In the genomic region with DNA sequence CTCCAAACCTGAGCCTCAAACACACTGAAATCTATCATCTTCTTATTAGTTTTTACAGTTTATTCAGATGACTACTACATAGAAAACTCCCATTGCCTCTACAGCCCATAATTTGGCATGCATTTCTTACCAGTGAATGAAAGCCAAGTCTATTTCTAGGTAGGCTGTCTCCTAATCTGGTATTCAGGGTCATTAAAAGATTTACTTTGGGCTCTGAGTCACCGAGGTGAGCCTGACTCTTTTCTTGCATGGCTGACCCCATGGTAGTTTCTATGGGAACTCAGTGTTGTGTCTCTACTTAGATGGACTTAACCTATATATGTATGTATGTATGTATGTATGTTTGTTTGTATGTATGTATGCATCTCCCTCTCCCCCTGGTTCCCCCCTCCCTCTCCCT, we compare ENCODE assay signal across 20 mouse cellular contexts.
DNase-seq lines count a peak whose midpoint lies in the region; ATAC-seq and TF ChIP-seq lines count a peak whose summit lies in the region.
"Had no signal": no experiment of that assay in that cellular context is flagged by ENCODE, and none has a peak within 500 bp of the region (broad histone marks: within the 10 kb centered on the region; RNA-seq: fewer than 3 reads in every experiment).

No protein-coding gene starts in this region.

- TF ChIP-seq CTCF in Patski (IDR thresholded peaks at IDR 0.05): no peak

- WGBS in heart, embryonic 10.5 days: 81% methylated on average over 1 of the region's 1 CpGs
- 59% methylated on average over 1 of the region's 1 CpGs for WGBS in heart, embryonic 12.5 days

- no peak overlapping the region for H3K4me2 ChIP-seq in heart, embryonic 12.5 days
- H3K4me2 ChIP-seq: embryonic facial prominence, embryonic 13.5 days; forebrain, embryonic 13.5 days; heart, embryonic 15.5 days; hindbrain, embryonic 13.5 days; kidney, embryonic 15.5 days had no signal

- POLR2A ChIA-PET in Patski (lab: Charles Lee): no interaction called here

- no peak for ATAC-seq in heart, embryonic 12.5 days (ENCODE audit: insufficient number of reproducible peaks, low FRiP score)
- peak; percentile 91 for ATAC-seq in Patski
- ATAC-seq: forebrain, embryonic 13.5 days; forebrain, postnatal 0 days; hindbrain, postnatal 0 days had no signal

- in situ Hi-C loops in Patski (cut with MboI; ENCODE audit: low pct_unique_long_range_greater_than_20kb): no loop called here

- H3K27ac ChIP-seq in heart, embryonic 10.5 days: no peak overlapping the region
- H3K27ac ChIP-seq in heart, embryonic 12.5 days (ENCODE audit: poor library complexity, severe bottlenecking): no peak overlapping the region
- H3K27ac ChIP-seq: embryonic facial prominence, embryonic 13.5 days; forebrain, embryonic 13.5 days; heart, embryonic 15.5 days; hindbrain, embryonic 13.5 days; hindbrain, postnatal 0 days; kidney, embryonic 15.5 days had no signal

- H3K36me3 ChIP-seq in heart, embryonic 10.5 days: no peaks in the 10 kb centered on the region
- no peaks in the 10 kb centered on the region for H3K36me3 ChIP-seq in heart, embryonic 12.5 days
- H3K36me3 ChIP-seq: embryonic facial prominence, embryonic 13.5 days; heart, embryonic 15.5 days; hindbrain, embryonic 13.5 days; kidney, embryonic 15.5 days had no signal

- H3K4me1 ChIP-seq in heart, embryonic 10.5 days: no peaks in the 10 kb centered on the region
- H3K4me1 ChIP-seq in heart, embryonic 12.5 days (replicated peaks): no peaks in the 10 kb centered on the region
- H3K4me1 ChIP-seq: forebrain, embryonic 13.5 days; heart, embryonic 15.5 days; kidney, embryonic 15.5 days had no signal

- H3K4me3 ChIP-seq in heart, embryonic 10.5 days: no peak overlapping the region
- no peak overlapping the region for H3K4me3 ChIP-seq in heart, embryonic 12.5 days
- H3K4me3 ChIP-seq: embryonic facial prominence, embryonic 13.5 days; forebrain, embryonic 13.5 days; heart, embryonic 15.5 days; hindbrain, embryonic 13.5 days; kidney, embryonic 15.5 days had no signal

- CTCF ChIA-PET in Patski (lab: Charles Lee): no interaction called here

- intact Hi-C loops in heart, postnatal 10 days (cut with DNase I): no loop called here

- H3K27me3 ChIP-seq in heart, embryonic 10.5 days (ENCODE audit: insufficient read depth, poor library complexity, severe bottlenecking): no peaks in the 10 kb centered on the region
- H3K27me3 ChIP-seq in heart, embryonic 12.5 days (replicated peaks): no peaks in the 10 kb centered on the region
- H3K27me3 ChIP-seq in Patski: no peaks in the 10 kb centered on the region
- H3K27me3 ChIP-seq: forebrain, embryonic 13.5 days; heart, embryonic 15.5 days; kidney, embryonic 15.5 days had no signal

- peak; percentile 76 for DNase-seq in heart, adult 11 months
- no peak for DNase-seq in heart, embryonic 10.5 days (ENCODE audit: low spot score)
- DNase-seq in heart, postnatal 10 days: peak; percentile 32 to 39
- peak; percentile 29 for DNase-seq in Muller cell, postnatal 12 days (ENCODE audit: inconsistent ontology term)
- peak; percentile 53 for DNase-seq in Patski (ENCODE audit: low read depth, low spot score)
- no peak for DNase-seq in cerebellum, adult 18-20 months
- no peak for DNase-seq in thymus, postnatal 36 days
- DNase-seq: cerebellum, adult 11 months; cerebellum, adult 9-10 months; cerebellum, postnatal 25 days; forebrain, postnatal 0 days; gastrocnemius, postnatal 25 days; kidney, adult 11 months had no signal

- H3K9ac ChIP-seq in heart, embryonic 12.5 days: no peak overlapping the region
- H3K9ac ChIP-seq: embryonic facial prominence, embryonic 13.5 days; forebrain, embryonic 13.5 days; forebrain, postnatal 0 days; heart, embryonic 15.5 days; hindbrain, embryonic 13.5 days; kidney, embryonic 15.5 days had no signal

- H3K9me3 ChIP-seq in heart, embryonic 10.5 days: no peaks in the 10 kb centered on the region
- H3K9me3 ChIP-seq in heart, embryonic 12.5 days (replicated peaks): no peaks in the 10 kb centered on the region
- H3K9me3 ChIP-seq: embryonic facial prominence, embryonic 13.5 days; forebrain, embryonic 13.5 days; heart, embryonic 15.5 days; hindbrain, embryonic 13.5 days; kidney, embryonic 15.5 days had no signal

Comparison
In these comparisons a context has a peak if more than half of its experiments do, and no peak if none do; other contexts are left out.
1. DNase-seq: peak in heart, adult 11 months (single experiment), heart, postnatal 10 days (2 of 2), Muller cell, postnatal 12 days (single experiment) and Patski (single experiment); none in heart, embryonic 10.5 days (single experiment), cerebellum, adult 18-20 months (0 of 2) and thymus, postnatal 36 days (0 of 2).